Mouse (Mus musculus) bone marrow, adult 2 months (tissue): ENCODE measurements around the gene Acbd4.

ENCODE experiments used
- CTCF ChIP-seq: fragments of 200-500 bp; IDR thresholded peaks from 2 replicates; pipeline ENCODE4 v1.5.1; 2011; ENCODE audit warnings: low read length, control low read depth; ENCODE audit not compliant: control insufficient read depth, insufficient read depth
- POLR2A ChIP-seq: fragments of 200-500 bp; IDR thresholded peaks from 2 replicates; pipeline ENCODE4 v1.6.1; 2011; ENCODE audit warnings: low read depth, mild to moderate bottlenecking, control low read depth, low read length, borderline replicate concordance; ENCODE audit not compliant: control insufficient read depth

DNA sequence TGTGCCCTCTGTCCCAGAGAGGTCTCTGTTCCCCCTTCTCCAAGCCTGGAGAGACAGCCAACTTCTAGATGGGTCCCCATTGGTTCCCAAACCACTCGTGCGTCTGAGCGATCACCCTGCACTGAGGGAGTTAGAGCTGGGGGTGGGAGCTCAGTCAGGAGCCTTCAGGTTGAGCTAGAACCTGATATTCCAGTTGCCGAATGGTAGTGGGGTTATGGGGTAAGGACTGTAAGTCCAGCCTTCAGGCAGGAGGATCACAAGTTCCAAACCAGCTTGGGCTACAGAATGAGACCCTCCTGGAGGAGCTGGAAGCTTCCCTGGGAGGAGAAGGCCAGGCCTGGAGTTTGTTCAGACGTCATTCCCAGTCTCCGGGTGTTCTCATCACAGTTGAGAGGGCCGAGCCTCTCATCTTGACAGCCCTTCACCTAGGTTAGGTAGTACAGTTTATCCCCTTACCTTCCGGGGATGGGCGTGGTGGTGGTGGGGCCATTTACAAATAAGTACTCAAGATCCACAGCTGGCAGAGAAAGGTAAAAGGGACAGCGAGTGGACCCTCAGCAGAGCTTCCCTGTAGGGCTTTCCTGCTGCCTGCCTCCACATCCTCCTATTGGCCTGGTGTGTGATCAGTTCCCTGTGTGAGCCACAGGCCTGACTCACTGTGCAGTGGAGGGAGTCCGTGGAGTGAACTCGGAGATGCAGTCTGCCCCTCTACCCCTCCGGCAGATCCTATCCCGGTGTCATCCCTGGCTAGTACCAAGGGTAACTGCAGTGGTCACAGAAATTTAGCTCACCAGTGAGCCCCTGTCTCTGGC is 38.7 kb downstream of the Acbd4 start:
- TF ChIP-seq POLR2A (no peak), CTCF (no peak)
